Mouse (Mus musculus): ENCODE data around the gene Kcnj9. TPM values are rescaled to one million over a fixed set of nuclear protein-coding genes. Genes with fewer than 3 reads are reported as not detected.
A peak's percentile ranks its signal among the peaks of the same experiment; 100 is the strongest.

Gene Kcnj9
- polyA plus RNA-seq, 1 experiment from 2014 or later = 0.05 TPM

DNA sequence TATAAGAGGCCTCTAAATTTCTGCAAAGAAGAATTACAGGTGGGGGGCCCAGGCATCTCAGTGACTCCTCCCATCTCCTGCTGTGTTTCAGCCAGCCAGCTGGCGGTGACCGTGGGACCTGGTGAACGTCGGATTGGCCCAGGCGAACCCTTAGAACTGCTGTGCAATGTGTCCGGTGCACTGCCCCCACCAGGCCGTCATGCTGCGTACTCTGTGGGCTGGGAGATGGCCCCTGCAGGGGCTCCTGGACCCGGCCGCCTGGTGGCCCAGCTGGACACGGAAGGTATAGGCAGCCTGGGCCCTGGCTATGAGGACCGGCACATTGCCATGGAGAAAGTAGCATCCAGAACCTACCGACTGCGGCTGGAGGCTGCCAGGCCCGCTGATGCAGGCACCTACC, 11.2 kb downstream of the Kcnj9 start:
- no peak overlapping the region for H3K4me3 ChIP-seq (ENCODE audit: low read depth, low read length)
- H3K4me2 ChIP-seq (replicated peaks; ENCODE audit: low read depth) = no peak overlapping the region
- H3K9me3 ChIP-seq (ENCODE audit: control insufficient read depth) = no peaks in the 10 kb centered on the region
- ATAC-seq = no peak
- H3K27ac ChIP-seq (ENCODE audit: low read depth, low read length) = no peak overlapping the region
- H3K4me1 ChIP-seq (replicated peaks; ENCODE audit: control insufficient read depth, insufficient read depth, low read length) = no peaks in the 10 kb centered on the region
- no peak for TF ChIP-seq CTCF (IDR thresholded peaks at IDR 0.05; ENCODE audit: low read depth)
- no peaks in the 10 kb centered on the region for H3K27me3 ChIP-seq (replicated peaks; ENCODE audit: control insufficient read depth, insufficient read depth, low read length)
- peaks cover 33% of the 10 kb centered on the region; the same call in 1 of the 2 replicates for H3K36me3 ChIP-seq (ENCODE audit: control insufficient read depth, insufficient read depth)
- H3K9ac ChIP-seq (ENCODE audit: low read depth, low read length) = no peak overlapping the region
- 83% methylated on average over 15 of the region's 15 CpGs for WGBS

GRCm38 (mm10) chr1:172317431-172317830, 11.7 kb downstream of the Kcnj9 start:
- no peak overlapping the region for H3K27ac ChIP-seq (ENCODE audit: low read depth, low read length)
- no peaks in the 10 kb centered on the region for H3K9me3 ChIP-seq (ENCODE audit: control insufficient read depth)
- WGBS = 81% methylated on average over 18 of the region's 18 CpGs
- no peaks in the 10 kb centered on the region for H3K27me3 ChIP-seq (replicated peaks; ENCODE audit: control insufficient read depth, insufficient read depth, low read length)
- no peak for ATAC-seq
- peaks cover 33% of the 10 kb centered on the region; the same call in 1 of the 2 replicates for H3K36me3 ChIP-seq (ENCODE audit: control insufficient read depth, insufficient read depth)
- H3K9ac ChIP-seq (ENCODE audit: low read depth, low read length) = no peak overlapping the region
- H3K4me2 ChIP-seq (replicated peaks; ENCODE audit: low read depth) = no peak overlapping the region
- H3K4me3 ChIP-seq (ENCODE audit: low read depth, low read length) = no peak overlapping the region
- no peak for TF ChIP-seq CTCF (IDR thresholded peaks at IDR 0.05; ENCODE audit: low read depth)
- H3K4me1 ChIP-seq (replicated peaks; ENCODE audit: control insufficient read depth, insufficient read depth, low read length) = no peaks in the 10 kb centered on the region

- no peaks in the 10 kb centered on the region for H3K27me3 ChIP-seq (replicated peaks; ENCODE audit: control insufficient read depth, insufficient read depth, low read length)
- H3K9me3 ChIP-seq (ENCODE audit: control insufficient read depth) = no peaks in the 10 kb centered on the region
- H3K4me2 ChIP-seq (replicated peaks; ENCODE audit: low read depth) = no peak overlapping the region
- WGBS = 89% methylated on average over 3 of the region's 3 CpGs
- ATAC-seq = no peak
- 0 out of 2 replicates have a peak, but pooled peaks cover 6% of the 10 kb centered on the region for H3K4me1 ChIP-seq (replicated peaks; ENCODE audit: control insufficient read depth, insufficient read depth, low read length)
- H3K36me3 ChIP-seq (ENCODE audit: control insufficient read depth, insufficient read depth) = peaks cover 33% of the 10 kb centered on the region; the same call in 1 of the 2 replicates
- no peak for TF ChIP-seq CTCF (IDR thresholded peaks at IDR 0.05; ENCODE audit: low read depth)
- H3K4me3 ChIP-seq (ENCODE audit: low read depth, low read length) = no peak overlapping the region
- H3K9ac ChIP-seq (ENCODE audit: low read depth, low read length) = no peak overlapping the region
- H3K27ac ChIP-seq (ENCODE audit: low read depth, low read length) = no peak overlapping the region
Measured at GRCm38 (mm10) chr1:172314911-172315310, 14.2 kb downstream of the Kcnj9 start.

DNA sequence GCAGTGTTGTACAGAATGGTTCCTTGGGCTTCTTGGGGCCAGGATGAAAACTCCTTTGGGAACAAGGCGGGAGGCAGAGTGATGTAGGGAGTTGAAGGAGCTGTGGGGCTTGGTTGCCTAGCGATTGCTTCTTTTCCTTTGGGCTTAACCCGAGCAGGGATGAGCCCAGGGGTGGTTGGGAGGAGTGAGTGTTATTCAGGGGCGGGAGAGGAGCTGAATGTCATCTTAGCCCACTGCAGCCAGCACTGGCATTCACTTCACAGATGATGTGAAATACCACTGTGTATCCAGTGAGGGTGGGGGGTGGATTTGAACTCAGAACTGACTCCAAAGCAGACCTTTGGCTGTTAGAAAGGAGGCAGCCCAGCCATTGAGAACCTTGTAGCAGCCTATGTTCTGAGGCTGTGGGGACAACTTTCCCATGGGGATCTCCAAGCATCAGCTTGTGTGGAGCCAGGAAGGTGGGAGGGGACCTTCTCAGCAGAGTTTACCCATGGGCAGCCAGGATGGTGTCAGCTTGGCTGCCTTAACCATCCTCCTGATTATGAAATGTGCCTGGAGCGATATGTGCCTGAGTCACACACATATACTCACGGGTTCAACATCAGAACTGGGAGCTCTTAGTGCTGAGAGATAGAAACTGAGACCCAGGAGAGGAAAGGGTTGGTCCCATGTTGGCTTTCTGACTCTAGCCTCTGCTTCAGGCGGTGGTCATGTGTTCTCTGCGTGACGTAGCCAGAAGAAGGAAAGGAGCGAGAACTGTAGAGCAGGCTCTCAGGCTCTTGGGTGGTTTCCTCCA, 15.3 kb downstream of the Kcnj9 start:
- no peaks in the 10 kb centered on the region for H3K9me3 ChIP-seq (ENCODE audit: control insufficient read depth)
- 0 out of 2 replicates have a peak, but pooled peaks cover 6% of the 10 kb centered on the region for H3K4me1 ChIP-seq (replicated peaks; ENCODE audit: control insufficient read depth, insufficient read depth, low read length)
- no peaks in the 10 kb centered on the region for H3K27me3 ChIP-seq (replicated peaks; ENCODE audit: control insufficient read depth, insufficient read depth, low read length)
- peak overlapping the region; percentile 90; the same call in 1 of the 2 replicates for H3K4me2 ChIP-seq (replicated peaks; ENCODE audit: low read depth)
- no peak overlapping the region for H3K27ac ChIP-seq (ENCODE audit: low read depth, low read length)
- H3K4me3 ChIP-seq (ENCODE audit: low read depth, low read length) = no peak overlapping the region
- peaks cover 29% of the 10 kb centered on the region; the same call in 1 of the 2 replicates for H3K36me3 ChIP-seq (ENCODE audit: control insufficient read depth, insufficient read depth)
- WGBS = 79% methylated on average over 10 of the region's 10 CpGs
- TF ChIP-seq CTCF (IDR thresholded peaks at IDR 0.05; ENCODE audit: low read depth) = no peak
- H3K9ac ChIP-seq (ENCODE audit: low read depth, low read length) = no peak overlapping the region
- no peak for ATAC-seq

- H3K9me3 ChIP-seq (ENCODE audit: control insufficient read depth) = no peaks in the 10 kb centered on the region
- H3K27me3 ChIP-seq (replicated peaks; ENCODE audit: control insufficient read depth, insufficient read depth, low read length) = no peaks in the 10 kb centered on the region
- H3K4me2 ChIP-seq (replicated peaks; ENCODE audit: low read depth) = peak overlapping the region; percentile 90
- no peak for ATAC-seq
- H3K36me3 ChIP-seq (ENCODE audit: control insufficient read depth, insufficient read depth) = peaks cover 21% of the 10 kb centered on the region; the same call in 1 of the 2 replicates
- H3K9ac ChIP-seq (ENCODE audit: low read depth, low read length) = peak overlapping the region; percentile 69
- TF ChIP-seq CTCF (IDR thresholded peaks at IDR 0.05; ENCODE audit: low read depth) = no peak
- WGBS = 10% methylated on average over 16 of the region's 16 CpGs
- 0 out of 2 replicates have a peak, but pooled peaks cover 6% of the 10 kb centered on the region for H3K4me1 ChIP-seq (replicated peaks; ENCODE audit: control insufficient read depth, insufficient read depth, low read length)
- H3K27ac ChIP-seq (ENCODE audit: low read depth, low read length) = no peak overlapping the region
- H3K4me3 ChIP-seq (ENCODE audit: low read depth, low read length) = peak overlapping the region; percentile 63
Measured at GRCm38 (mm10) chr1:172312768-172313561, 16.2 kb downstream of the Kcnj9 start.

Measured in intestine, postnatal 0 days (tissue).